9 mouse cellular contexts compared by ENCODE assay signal in the genomic region with DNA sequence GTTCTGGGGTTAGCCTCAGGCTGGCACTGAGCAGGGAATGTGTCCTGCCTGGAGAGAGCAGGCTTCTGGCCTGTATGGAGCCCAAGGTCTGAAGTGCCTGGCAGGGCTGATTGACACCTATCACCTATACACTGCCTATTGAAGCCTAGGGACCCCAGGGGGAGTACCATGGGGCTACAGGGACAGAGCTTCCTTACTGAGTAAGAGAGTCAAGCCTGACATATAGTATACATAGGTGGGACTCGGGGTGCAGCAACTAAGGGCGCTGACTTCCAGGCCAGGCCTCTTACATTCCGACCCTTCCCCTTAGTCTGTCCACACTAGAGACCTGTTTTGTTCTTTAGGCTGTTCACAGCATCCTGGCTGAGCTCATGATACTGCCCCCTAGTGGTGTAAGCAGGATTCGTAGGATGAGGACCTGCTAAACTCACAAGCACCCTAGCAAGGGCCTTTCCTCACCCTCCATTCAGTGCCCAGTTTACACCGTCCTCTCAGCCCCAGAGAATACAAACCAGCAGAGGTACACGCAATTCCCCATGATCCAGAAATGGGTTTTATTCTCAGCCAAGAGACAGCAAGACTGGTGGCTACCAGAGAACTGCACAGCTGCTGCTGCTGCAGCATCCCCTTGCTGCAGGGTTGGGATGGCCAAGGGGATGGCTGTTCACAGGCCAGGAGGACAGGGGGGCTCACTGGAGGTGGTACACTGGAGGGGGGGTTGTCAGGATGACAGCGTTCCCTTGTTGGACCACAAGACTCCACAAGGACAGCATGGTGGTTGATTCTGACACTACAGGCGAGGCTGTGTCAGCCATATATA. TPM values are rescaled to one million over a fixed set of nuclear protein-coding genes. Genes with fewer than 3 reads are reported as not detected.
DNase-seq lines count a peak whose midpoint lies in the region; ATAC-seq and TF ChIP-seq lines count a peak whose summit lies in the region.
"Had no signal": no experiment of that assay in that cellular context is flagged by ENCODE, and none has a peak within 500 bp of the region (broad histone marks: within the 10 kb centered on the region; RNA-seq: fewer than 3 reads in every experiment).

No protein-coding gene starts in this region.

- H3K4me1 ChIP-seq in kidney, adult 2 months (ENCODE audit: control insufficient read depth, insufficient read depth, low read length): peaks cover 5% of the 10 kb centered on the region; the same call in 1 of the 2 replicates
- peaks cover 0 to 8% of the 10 kb centered on the region in 2 experiments; a peak in 2 of 4 replicates for H3K4me1 ChIP-seq in ES-E14 (ENCODE audit: control insufficient read depth in 2 of 2, insufficient read depth in 2 of 2, low read length in 2 of 2, poor library complexity in 1 of 2)
- peaks cover 16% of the 10 kb centered on the region for H3K4me1 ChIP-seq in limb, embryonic 14.5 days (ENCODE audit: control insufficient read depth, insufficient read depth, low read length)

- no peak for TF ChIP-seq POLR2A in kidney, adult 2 months (IDR thresholded peaks at IDR 0.05; ENCODE audit: low read depth, low read length)
- no peak for TF ChIP-seq POLR2A in brain, embryonic 14.5 days (IDR thresholded peaks at IDR 0.05; ENCODE audit: borderline replicate concordance, extremely low read depth, insufficient read depth, insufficient read length, poor library complexity, severe bottlenecking)
- no peak for TF ChIP-seq POLR2A in limb, embryonic 14.5 days (IDR thresholded peaks at IDR 0.05; ENCODE audit: borderline replicate concordance, extremely low read depth, insufficient read depth, insufficient read length)

- H3K36me3 ChIP-seq in kidney, adult 2 months (ENCODE audit: control insufficient read depth, insufficient read depth, low read length): no peaks in the 10 kb centered on the region
- H3K36me3 ChIP-seq in ES-E14 (ENCODE audit: control insufficient read depth, insufficient read depth, low read length, poor library complexity, severe bottlenecking): peaks cover 42% of the 10 kb centered on the region
- peaks cover 83% of the 10 kb centered on the region for H3K36me3 ChIP-seq in limb, embryonic 14.5 days (ENCODE audit: control insufficient read depth, insufficient read depth, low read length)

- DNase-seq in kidney, adult 2 months: peak; percentile 57
- DNase-seq in kidney, adult 11 months: no peak
- peak; percentile 64 for DNase-seq in ES-E14 (ENCODE audit: low read depth, low spot score)
- DNase-seq in brain, embryonic 14.5 days (ENCODE audit: low read depth): peak; percentile 78
- DNase-seq in forelimb bud, embryonic 11.5 days (ENCODE audit: low read depth, low spot score): peak; percentile 83
- peak; percentile 55 for DNase-seq in limb, embryonic 14.5 days (ENCODE audit: low spot score)
- peak; percentile 76 for DNase-seq in retina, postnatal 1 day
- no peak for DNase-seq in Muller cell, postnatal 12 days (ENCODE audit: inconsistent ontology term)

- H3K4me3 ChIP-seq in kidney, adult 2 months (ENCODE audit: insufficient read depth, low read depth, low read length): no peak overlapping the region
- H3K4me3 ChIP-seq in ES-E14 (ENCODE audit: insufficient read depth in 1 of 2, low read depth in 1 of 2, low read length in 2 of 2, poor library complexity in 1 of 2, severe bottlenecking in 1 of 2): no peak overlapping the region
- H3K4me3 ChIP-seq in limb, embryonic 14.5 days (replicated peaks; ENCODE audit: low read length): no peak overlapping the region
- H3K4me3 ChIP-seq: myocyte had no signal

- H3K9me3 ChIP-seq in ES-E14 (ENCODE audit: control insufficient read depth, insufficient read depth, low read depth, low read length): no peaks in the 10 kb centered on the region
- H3K9me3 ChIP-seq in limb, embryonic 14.5 days (ENCODE audit: control insufficient read depth, low read length): no peaks in the 10 kb centered on the region

- no peak overlapping the region for H3K9ac ChIP-seq in ES-E14 (ENCODE audit: insufficient read depth, low read depth, low read length, poor library complexity, severe bottlenecking)
- no peak overlapping the region for H3K9ac ChIP-seq in limb, embryonic 14.5 days (ENCODE audit: low read depth, low read length, severe bottlenecking)

- ATAC-seq in limb, embryonic 14.5 days (ENCODE audit: low FRiP score, low read depth): no peak

- WGBS in kidney, adult 2 months: 63% methylated on average over 8 of the region's 8 CpGs
- 54% methylated on average over 8 of the region's 8 CpGs for whole genome bisulfite sequencing in limb, embryonic 14.5 days

- no peaks in the 10 kb centered on the region for H3K27me3 ChIP-seq in kidney, adult 2 months (replicated peaks; ENCODE audit: control insufficient read depth, insufficient read depth, low read length)
- H3K27me3 ChIP-seq in limb, embryonic 14.5 days (ENCODE audit: control insufficient read depth, insufficient read depth, low read length): no peaks in the 10 kb centered on the region

- no peak overlapping the region for H3K27ac ChIP-seq in kidney, adult 2 months (ENCODE audit: insufficient read depth, low read depth, low read length)
- no peak overlapping the region for H3K27ac ChIP-seq in ES-E14 (ENCODE audit: insufficient read depth, low read depth, low read length, poor library complexity, severe bottlenecking)
- H3K27ac ChIP-seq in limb, embryonic 14.5 days (replicated peaks; ENCODE audit: low read depth, low read length): no peak overlapping the region

- peak; percentile 78 for TF ChIP-seq CTCF in kidney, adult 2 months (conservative IDR thresholded peaks at IDR 0.05; ENCODE audit: insufficient read depth, insufficient read length, low read depth, low read length)
- peak; percentile 85; the same call in 1 of the 2 replicates for TF ChIP-seq CTCF in brain, embryonic 14.5 days (IDR thresholded peaks at IDR 0.05; ENCODE audit: borderline replicate concordance, extremely low read depth, insufficient read depth, insufficient read length)

- H3K4me2 ChIP-seq in limb, embryonic 14.5 days (replicated peaks; ENCODE audit: low read depth, low read length, severe bottlenecking): no peak overlapping the region

- in situ Hi-C loops in ES-E14 (cut with MboI; ENCODE audit: low sequenced_read_pairs in 2 of 2, unreplicated experiment in 2 of 2): no loop called here

TF ChIP-seq in ES-E14, 5 proteins besides CTCF, POLR2A, EP300 and RAD21:
- no peak for TF ChIP-seq HCFC1 (IDR thresholded peaks at IDR 0.05; ENCODE audit: borderline replicate concordance, insufficient read depth, low read length)
- no peak for TF ChIP-seq CHD2 (IDR thresholded peaks at IDR 0.05; ENCODE audit: low read depth, low read length)
- TF ChIP-seq MAFK (IDR thresholded peaks at IDR 0.05; ENCODE audit: insufficient read depth, low read depth, low read length): no peak
- no peak for TF ChIP-seq ZC3H11A (IDR thresholded peaks at IDR 0.05; ENCODE audit: borderline replicate concordance, low read depth, low read length)
- no peak for TF ChIP-seq ZNF384 (IDR thresholded peaks at IDR 0.05; ENCODE audit: low read depth, low read length)

RNA-seq across cellular contexts. Expression of a gene that starts 20.3 kb away (rescaled TPM):
- polyA plus RNA-seq in kidney, adult 2 months (2012; rRNA removed): 191 and 242 TPM in 2 replicates
- total RNA-seq in ES-E14 (2012; rRNA removed): 172 and 280 TPM in 2 replicates
- polyA plus RNA-seq in brain, embryonic 14.5 days (2012; rRNA removed): 296 and 327 TPM in 2 replicates
- 272 and 324 TPM in 2 replicates for polyA plus RNA-seq in limb, embryonic 14.5 days (2012; rRNA removed)
- 221 and 244 TPM in 2 replicates for polyA plus RNA-seq in limb, embryonic 14.5 days (2014; fragmentation: Nextera tagmentation; extraction: Ambion mirVana)

RNA-seq across cellular contexts. Expression of a gene that starts 21.0 kb away (rescaled TPM):
- 30.8 and 31.2 TPM in 2 replicates for polyA plus RNA-seq in kidney, adult 2 months (2012; rRNA removed)
- 42.2 and 49.9 TPM in 2 replicates for total RNA-seq in ES-E14 (2012; rRNA removed)
- polyA plus RNA-seq in brain, embryonic 14.5 days (2012; rRNA removed): 42.9 and 54.6 TPM in 2 replicates
- 56.4 and 63.1 TPM in 2 replicates for polyA plus RNA-seq in limb, embryonic 14.5 days (2012; rRNA removed)
- 32.4 and 33.3 TPM in 2 replicates for polyA plus RNA-seq in limb, embryonic 14.5 days (2014; fragmentation: Nextera tagmentation; extraction: Ambion mirVana)

RNA-seq across cellular contexts. Expression of a gene that starts 44.0 kb away (rescaled TPM):
- polyA plus RNA-seq in kidney, adult 2 months (2012; rRNA removed): 130 and 131 TPM in 2 replicates
- total RNA-seq in ES-E14 (2012; rRNA removed): 13.6 and 18.7 TPM in 2 replicates
- 225 and 268 TPM in 2 replicates for polyA plus RNA-seq in brain, embryonic 14.5 days (2012; rRNA removed)
- 196 and 266 TPM in 2 replicates for polyA plus RNA-seq in limb, embryonic 14.5 days (2012; rRNA removed)
- 39.5 and 46.5 TPM in 2 replicates for polyA plus RNA-seq in limb, embryonic 14.5 days (2014; fragmentation: Nextera tagmentation; extraction: Ambion mirVana)

RNA-seq across cellular contexts. Expression of a gene that starts 45.0 kb away (rescaled TPM):
- 8.3 and 12.6 TPM in 2 replicates for polyA plus RNA-seq in kidney, adult 2 months (2012; rRNA removed)
- total RNA-seq in ES-E14 (2012; rRNA removed): 1.5 and 2.5 TPM in 2 replicates
- 189 and 292 TPM in 2 replicates for polyA plus RNA-seq in brain, embryonic 14.5 days (2012; rRNA removed)
- polyA plus RNA-seq in limb, embryonic 14.5 days (2012; rRNA removed): 318 and 459 TPM in 2 replicates
- 46.0 and 60.1 TPM in 2 replicates for polyA plus RNA-seq in limb, embryonic 14.5 days (2014; fragmentation: Nextera tagmentation; extraction: Ambion mirVana)

RNA-seq across cellular contexts. Expression of a gene that starts 48.2 kb away (rescaled TPM):
- polyA plus RNA-seq in kidney, adult 2 months (2012; rRNA removed): 134 and 147 TPM in 2 replicates
- 52.1 and 56.8 TPM in 2 replicates for total RNA-seq in ES-E14 (2012; rRNA removed)
- polyA plus RNA-seq in brain, embryonic 14.5 days (2012; rRNA removed): 70.7 and 82.4 TPM in 2 replicates
- polyA plus RNA-seq in limb, embryonic 14.5 days (2012; rRNA removed): 64.8 and 69.4 TPM in 2 replicates
- polyA plus RNA-seq in limb, embryonic 14.5 days (2014; fragmentation: Nextera tagmentation; extraction: Ambion mirVana): 59.9 and 67.8 TPM in 2 replicates

Comparison
In these comparisons a context has a peak if more than half of its experiments do, and no peak if none do; other contexts are left out.
1. DNase-seq: peak in kidney, adult 2 months (single experiment), ES-E14 (single experiment), brain, embryonic 14.5 days (single experiment), forelimb bud, embryonic 11.5 days (single experiment), limb, embryonic 14.5 days (single experiment) and retina, postnatal 1 day (single experiment); none in kidney, adult 11 months (single experiment) and Muller cell, postnatal 12 days (single experiment).